Mouse (Mus musculus) cerebellum, adult (tissue): ENCODE measurements around the gene Prkn.
"Not testable (repeated sequence)": the region's sequence is repeated elsewhere in the genome, so short reads cannot be mapped to it uniquely, and the experiment has no call there.

Source experiments
- ATAC-seq: cut with Nextera tagmentation; 2 replicates; pipeline ENCODE4 v1.9.2; 2017; ENCODE audit warnings: mild to moderate bottlenecking, moderate library complexity, mixed read lengths; ENCODE audit not compliant: insufficient number of reproducible peaks, low FRiP score, low TSS enrichment

Prkn gene

GRCm38 (mm10) chr17:11117508-11117907, 277.3 kb downstream of the Prkn start:
- no peak for ATAC-seq

DNA sequence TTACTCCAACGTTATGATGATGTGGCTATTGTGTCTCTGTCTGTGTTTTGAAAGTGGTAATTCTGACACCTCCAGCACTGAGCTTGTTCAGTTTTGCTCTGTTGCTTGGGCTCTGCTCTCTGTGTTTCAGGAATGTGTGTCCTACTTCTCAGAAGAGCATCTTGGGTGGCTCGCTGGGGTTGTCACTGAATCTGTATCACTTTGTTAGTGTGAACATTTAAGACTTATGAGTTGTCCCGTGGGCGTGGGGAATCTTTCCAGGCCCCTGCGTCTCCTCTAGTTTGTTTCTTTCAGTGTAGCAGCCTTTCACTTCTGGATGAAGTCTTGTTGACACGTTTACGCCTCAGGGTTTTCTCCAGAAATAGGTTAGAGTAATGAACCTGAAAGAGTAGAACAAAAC, 283.9 kb downstream of the Prkn start:
- ATAC-seq, result no peak

DNA sequence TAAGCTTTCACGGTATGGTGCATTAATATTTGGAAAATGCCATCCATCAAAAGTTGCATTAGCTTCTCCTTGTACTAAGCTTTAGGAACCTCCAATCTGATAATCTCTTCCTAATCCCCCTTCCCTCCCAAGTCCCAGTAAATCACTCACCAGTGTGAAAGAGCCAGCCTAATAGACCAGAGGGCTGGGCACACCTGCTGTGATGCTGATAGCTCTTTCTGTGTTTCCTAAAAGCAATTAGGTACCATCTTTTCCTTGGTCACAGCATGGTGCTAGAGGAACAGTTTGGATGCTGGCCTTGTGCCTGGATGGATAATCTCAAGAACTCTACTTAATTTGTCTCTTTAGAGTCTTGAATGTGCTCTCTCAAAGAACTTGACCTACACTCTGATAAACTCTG, 287.0 kb downstream of the Prkn start:
- ATAC-seq, result no peak

DNA sequence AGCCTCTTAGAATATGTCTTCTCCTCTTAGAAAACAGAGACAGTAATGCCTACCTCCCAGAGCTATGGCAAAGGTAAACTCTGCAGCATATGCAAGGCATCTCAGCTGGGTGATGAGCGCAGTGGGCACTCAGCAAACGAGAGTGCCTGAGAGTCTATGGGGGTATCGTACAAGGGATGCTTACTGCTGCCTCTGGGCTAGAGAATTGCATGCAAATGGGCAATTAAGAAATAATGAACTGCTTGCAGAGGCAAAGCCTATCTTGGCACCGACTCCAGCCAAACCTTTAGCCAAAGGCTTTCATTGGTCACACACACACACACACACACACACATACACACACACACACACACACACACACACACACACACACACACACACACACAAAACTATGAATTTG, 290.7 kb downstream of the Prkn start:
- no peak for ATAC-seq

GRCm38 (mm10) chr17:11142321-11142720, 302.1 kb downstream of the Prkn start:
- ATAC-seq, result no peak

DNA sequence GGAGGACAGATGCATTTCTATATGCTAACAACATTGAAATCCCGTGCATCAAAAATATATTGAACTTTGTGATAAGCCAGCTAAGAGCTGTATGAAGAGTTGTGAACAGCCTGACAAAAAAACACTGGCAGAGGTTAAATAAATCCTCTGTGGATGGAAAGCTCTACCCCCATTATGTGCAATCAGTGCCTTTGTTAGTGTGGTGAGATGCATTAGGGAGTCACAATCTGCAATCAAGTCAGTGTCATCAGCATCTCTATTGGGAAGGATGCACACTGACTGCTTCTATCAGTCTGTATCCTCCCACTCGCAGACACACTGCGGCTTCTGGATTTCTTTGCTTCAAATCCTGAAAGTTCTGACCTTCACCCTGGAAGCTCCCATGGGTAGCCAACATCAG, 315.9 kb downstream of the Prkn start:
- ATAC-seq, result no peak

DNA sequence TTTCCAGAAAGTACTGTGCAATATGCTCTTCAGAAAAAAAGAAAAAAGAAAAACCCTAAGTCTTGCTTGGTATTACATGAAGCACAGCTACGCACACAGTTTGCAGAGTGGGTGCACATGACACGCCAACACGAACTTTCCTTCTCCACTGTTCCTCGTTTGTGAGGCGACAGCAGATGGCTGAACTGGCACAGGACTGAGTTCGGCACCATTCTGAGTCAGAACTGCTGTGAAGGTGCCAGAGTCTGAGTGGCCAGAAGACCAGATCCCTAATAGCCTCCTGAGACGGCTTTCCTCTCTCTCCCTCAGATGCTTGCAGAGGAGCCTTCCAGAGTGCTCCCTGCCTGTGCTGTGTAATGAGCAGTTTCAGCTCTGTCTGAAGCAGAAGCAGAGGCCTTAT, 317.4 kb downstream of the Prkn start:
- peak; percentile 98 for ATAC-seq

DNA sequence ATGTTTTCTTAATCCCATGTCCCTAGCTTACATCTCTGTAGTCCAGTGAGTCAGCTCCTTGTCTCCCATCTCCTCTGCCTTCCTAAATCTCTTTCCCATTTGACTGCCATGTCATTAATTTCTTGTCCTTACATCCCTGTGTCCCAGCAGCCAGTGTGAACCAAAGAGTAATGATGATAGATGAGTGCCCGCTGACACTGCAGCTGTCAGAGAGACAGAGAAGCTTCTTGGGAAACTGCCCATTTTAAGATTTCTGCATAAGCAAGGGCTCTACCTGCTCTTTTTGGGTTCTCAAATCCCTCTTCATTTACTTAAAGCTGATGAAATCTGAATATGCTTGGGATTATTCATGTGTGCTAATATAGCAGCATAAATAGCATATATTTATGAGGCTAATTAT, 321.3 kb downstream of the Prkn start:
- ATAC-seq, result no peak

DNA sequence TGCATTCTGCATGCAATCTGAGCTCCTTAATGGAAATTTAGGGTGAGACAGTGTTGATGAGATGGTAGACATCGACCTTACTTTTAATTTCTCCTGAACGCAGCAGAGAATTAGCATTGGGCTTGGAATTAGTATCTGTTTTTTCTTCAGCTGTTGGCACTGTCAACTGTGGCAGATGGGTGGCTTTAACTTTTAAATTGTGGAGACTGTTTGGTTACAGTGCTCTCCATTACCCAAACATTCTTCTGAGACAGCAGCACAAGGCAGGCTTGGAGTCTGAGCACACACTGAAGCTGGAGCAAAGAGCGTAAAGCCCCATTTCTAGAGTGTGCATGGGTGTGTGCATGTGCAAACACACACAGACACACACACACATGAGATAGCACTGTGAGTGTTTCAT, 322.6 kb downstream of the Prkn start:
- ATAC-seq, result no peak

- ATAC-seq, result no peak
Observed at GRCm38 (mm10) chr17:11187356-11187755, 347.2 kb downstream of the Prkn start.

GRCm38 (mm10) chr17:11188494-11188893, 348.3 kb downstream of the Prkn start:
- ATAC-seq, result no peak

- no peak for ATAC-seq
Observed at GRCm38 (mm10) chr17:11190306-11190705, 350.1 kb downstream of the Prkn start.

GRCm38 (mm10) chr17:11198134-11198533, 357.9 kb downstream of the Prkn start:
- ATAC-seq, result no peak

- not testable (repeated sequence) for ATAC-seq
Observed at GRCm38 (mm10) chr17:11209063-11209462, 368.9 kb downstream of the Prkn start.

DNA sequence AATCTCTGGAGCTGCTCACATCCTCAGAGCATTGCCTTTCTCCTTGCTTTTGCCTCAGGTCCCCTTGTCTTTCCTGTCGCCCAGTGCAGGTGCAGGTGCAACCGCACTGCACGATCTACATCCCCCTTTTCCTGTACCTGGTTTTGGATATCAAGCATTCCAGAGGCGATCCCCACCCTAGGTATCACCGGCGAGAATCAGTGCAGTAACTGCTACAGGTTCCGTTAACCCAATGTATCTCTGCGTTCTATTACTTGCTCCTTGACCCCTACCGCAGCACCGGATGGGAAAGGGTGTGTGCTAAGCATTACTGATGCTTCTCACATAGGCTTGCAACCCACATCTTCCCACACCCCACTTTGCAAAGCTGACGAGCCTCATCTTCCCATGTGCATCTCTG, 370.8 kb downstream of the Prkn start:
- no peak for ATAC-seq

DNA sequence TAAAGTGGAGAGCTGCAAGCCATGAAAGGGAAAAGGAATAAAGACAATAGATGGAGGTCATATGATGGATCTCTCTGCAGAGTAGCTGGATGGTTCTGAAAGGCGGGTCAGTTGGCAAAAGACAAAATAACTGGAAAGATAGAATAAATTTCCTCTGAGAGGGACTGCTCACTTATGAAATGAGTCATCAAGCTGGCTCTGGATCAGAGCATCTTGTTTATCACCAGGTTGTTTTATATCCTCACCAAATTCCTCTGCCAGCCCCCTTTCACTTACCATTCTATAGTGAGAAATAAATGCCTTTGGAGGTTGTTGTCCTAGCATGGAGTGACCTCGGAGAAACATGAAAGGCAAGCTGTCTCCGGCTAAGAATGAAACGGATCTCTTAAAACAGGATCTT, 371.4 kb downstream of the Prkn start:
- no peak for ATAC-seq

DNA sequence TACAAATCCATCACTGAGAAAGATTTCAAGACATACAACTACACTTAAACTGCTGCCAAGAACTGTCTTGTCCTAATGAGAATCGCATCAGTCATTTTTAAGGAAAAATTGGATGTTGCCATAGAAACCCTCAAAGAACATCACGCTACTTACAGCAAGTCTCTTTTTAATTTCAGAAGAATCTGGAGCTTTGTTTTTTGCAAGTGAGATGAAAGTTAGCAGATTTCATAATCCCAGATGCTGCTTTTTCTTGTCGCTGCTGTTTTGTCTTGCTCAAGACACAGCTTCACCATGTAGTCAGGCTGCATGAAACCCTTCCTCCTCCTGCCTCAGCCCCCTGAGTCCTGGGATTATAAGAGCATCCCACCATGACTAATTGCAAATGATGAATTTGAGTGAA, 373.5 kb downstream of the Prkn start:
- no peak for ATAC-seq

DNA sequence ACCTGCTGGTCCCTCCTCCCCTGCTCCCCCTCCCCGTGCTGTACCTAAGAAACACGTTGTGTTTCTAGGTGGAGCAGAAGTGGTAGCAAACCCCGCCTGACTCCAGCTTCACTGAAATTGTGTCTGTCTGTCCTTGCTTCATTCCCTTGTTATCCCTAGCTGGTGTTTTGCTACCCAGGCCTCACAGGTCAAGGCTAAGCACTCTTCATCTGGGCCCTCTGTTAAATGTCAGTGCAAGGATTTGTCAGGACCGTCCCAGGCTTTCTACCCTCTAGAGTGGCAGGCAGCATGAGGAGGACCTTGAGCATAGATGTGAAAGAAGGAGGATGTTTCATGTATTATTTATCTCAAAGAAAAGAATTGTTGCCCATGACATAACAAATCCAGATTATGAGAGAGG, 388.8 kb downstream of the Prkn start:
- no peak for ATAC-seq

DNA sequence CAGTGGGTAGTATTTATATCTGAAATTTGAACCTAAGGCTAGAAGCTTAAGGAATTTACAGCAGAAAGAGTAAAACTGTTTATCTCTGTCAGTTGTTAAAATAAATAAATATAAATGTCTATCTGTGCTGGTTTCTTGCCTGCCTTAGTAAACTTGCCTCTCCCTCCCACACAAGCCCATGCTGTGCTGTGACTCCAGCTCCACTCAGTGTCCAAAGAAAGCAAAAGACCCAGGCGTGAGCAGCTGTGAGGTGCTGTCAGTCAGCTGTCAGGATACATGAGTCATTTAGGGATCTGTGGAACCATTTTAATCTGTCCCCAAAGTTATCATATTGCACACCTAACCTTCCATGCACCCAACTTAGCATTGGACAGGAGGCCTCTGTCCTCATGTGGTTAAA, 389.2 kb downstream of the Prkn start:
- ATAC-seq, result no peak

DNA sequence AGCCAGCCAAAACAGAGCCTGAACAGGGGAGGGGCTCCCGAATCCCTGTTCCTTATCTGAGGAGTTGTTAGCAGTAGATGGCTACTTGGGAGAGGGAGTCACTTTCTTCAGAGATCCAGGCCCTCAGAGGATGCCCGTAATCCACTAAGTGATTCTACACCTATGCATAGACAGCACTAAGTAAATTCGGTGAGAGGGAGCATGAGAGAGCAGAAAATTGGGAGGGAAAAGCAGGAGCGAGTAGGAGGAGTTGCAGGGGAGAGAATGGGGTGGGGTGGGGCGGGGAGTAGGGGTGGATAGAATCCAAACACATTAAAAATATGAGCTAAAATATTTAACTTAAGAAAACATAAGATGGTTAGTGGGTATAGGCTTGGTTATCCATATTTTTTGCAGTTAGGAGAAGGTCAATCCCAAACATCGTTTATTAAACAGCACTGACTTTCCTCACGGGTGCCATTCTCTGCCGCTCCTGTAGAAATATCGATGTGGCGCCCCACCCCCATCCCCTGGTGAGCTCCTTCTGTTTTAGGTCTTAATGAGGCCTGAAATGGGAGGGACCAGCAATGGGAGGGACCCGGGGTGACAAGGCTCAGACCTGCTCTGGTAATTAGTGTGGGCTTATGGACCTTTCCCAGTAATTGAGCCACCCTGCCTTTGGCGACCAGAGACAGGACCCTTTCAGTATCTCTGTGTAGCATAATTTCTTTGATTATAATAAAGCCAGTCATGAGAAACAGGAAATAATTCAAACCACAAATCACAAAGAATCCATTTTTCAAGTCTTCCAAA, 390.6 kb downstream of the Prkn start:
- ATAC-seq, result no peak

DNA sequence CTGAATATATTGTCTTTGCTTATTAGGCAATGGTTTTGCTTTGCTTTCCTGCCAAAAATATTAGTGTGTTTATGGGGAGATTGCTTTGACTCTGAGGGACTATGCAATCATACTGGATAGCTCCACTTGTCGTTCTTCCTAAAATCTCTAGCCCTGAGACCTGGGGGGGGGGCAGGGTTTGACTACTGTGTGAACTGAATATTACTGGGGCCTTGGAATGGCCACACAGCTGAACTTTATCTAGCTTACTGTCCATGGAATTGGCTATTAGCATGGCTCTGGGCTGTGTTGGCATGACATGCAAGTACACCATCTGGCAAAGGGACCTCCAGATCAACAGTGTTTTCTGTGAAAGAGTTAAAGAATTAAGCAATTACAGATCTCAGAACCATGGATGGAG, 395.1 kb downstream of the Prkn start:
- ATAC-seq, result no peak

- no peak for ATAC-seq
Observed at GRCm38 (mm10) chr17:11245040-11245439, 404.9 kb downstream of the Prkn start.

GRCm38 (mm10) chr17:11249216-11249615, 409.0 kb downstream of the Prkn start:
- ATAC-seq, result no peak
